In the genomic region with DNA sequence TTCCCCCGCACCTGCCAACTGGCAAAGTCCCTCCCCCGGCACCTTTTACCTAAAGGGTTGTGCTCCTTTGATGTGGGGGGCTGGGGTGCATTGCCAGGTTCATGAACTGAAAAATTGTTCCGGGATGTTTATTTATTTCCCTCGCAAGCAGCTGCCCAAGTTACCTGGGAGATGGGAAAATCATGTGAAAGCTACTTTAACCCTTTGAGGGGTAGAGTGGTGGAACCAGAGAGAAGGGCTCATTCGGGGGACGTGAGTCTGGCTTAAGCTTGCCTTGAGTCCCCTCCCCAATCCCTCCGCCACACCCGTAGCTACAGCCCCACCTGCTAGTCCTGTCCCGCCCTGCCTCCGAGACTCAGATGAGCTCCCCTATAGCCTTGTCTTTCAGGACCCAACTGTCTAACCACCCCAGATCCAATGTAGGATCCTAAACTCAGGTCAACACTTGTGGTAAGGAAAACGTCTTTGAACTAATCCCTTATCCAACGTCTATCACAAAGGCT, we compare ENCODE assay signal across 8 mouse cellular contexts. TPM values are rescaled to one million over a fixed set of nuclear protein-coding genes. Genes with fewer than 3 reads are reported as not detected.
DNase-seq lines count a peak whose midpoint lies in the region; ATAC-seq lines count a peak whose summit lies in the region.

No protein-coding gene starts in this region.

- peak overlapping the region; percentile 95 for H3K27ac ChIP-seq in kidney, embryonic 14.5 days (ENCODE audit: low read depth, low read length)
- H3K27ac ChIP-seq in embryonic facial prominence, embryonic 11.5 days (replicated peaks; ENCODE audit: low read depth, low read length): peak overlapping the region; percentile 71
- H3K27ac ChIP-seq in limb, embryonic 10.5 days: peak overlapping the region; percentile 98
- H3K27ac ChIP-seq in neural tube, embryonic 12.5 days: 0 out of 2 replicates have a peak overlapping the region, but pooled peaks have one; percentile 77

- H3K4me2 ChIP-seq in kidney, embryonic 14.5 days (replicated peaks; ENCODE audit: low read depth, low read length): peak overlapping the region; percentile 87
- H3K4me2 ChIP-seq in embryonic facial prominence, embryonic 11.5 days (ENCODE audit: low read depth, low read length): peak overlapping the region; percentile 92
- peak overlapping the region; percentile 77 for H3K4me2 ChIP-seq in neural tube, embryonic 12.5 days (replicated peaks)

- H3K9ac ChIP-seq in kidney, embryonic 14.5 days (ENCODE audit: low read depth, low read length): peak overlapping the region; percentile 93
- H3K9ac ChIP-seq in embryonic facial prominence, embryonic 11.5 days (replicated peaks; ENCODE audit: low read length): peak overlapping the region; percentile 90
- H3K9ac ChIP-seq in neural tube, embryonic 12.5 days: peak overlapping the region; percentile 86

- WGBS in kidney, embryonic 14.5 days: 3% methylated on average over 12 of the region's 12 CpGs
- 2% methylated on average over 12 of the region's 12 CpGs for WGBS in embryonic facial prominence, embryonic 11.5 days
- 4% methylated on average over 12 of the region's 12 CpGs for WGBS in limb, embryonic 10.5 days
- WGBS in neural tube, embryonic 12.5 days: 4% methylated on average over 12 of the region's 12 CpGs

- H3K9me3 ChIP-seq in kidney, embryonic 14.5 days (ENCODE audit: control insufficient read depth, low read length): no peaks in the 10 kb centered on the region
- no peaks in the 10 kb centered on the region for H3K9me3 ChIP-seq in embryonic facial prominence, embryonic 11.5 days (replicated peaks; ENCODE audit: control insufficient read depth, low read length)
- no peaks in the 10 kb centered on the region for H3K9me3 ChIP-seq in limb, embryonic 10.5 days (replicated peaks)
- H3K9me3 ChIP-seq in neural tube, embryonic 12.5 days: no peaks in the 10 kb centered on the region

- no peak for DNase-seq in kidney, postnatal 25 days
- peak; percentile 56 for DNase-seq in embryonic facial prominence, embryonic 11.5 days (ENCODE audit: low spot score)
- DNase-seq in limb, embryonic 10.5 days (ENCODE audit: low spot score): peak; percentile 61
- no peak for DNase-seq in testis, postnatal 10 days (ENCODE audit: low spot score)
- DNase-seq in cerebellum, adult 9-11 months: no peak
- no peak for DNase-seq in kidney, postnatal 36 days

- H3K36me3 ChIP-seq in kidney, embryonic 14.5 days (ENCODE audit: control insufficient read depth, insufficient read depth, low read length): no peaks in the 10 kb centered on the region
- H3K36me3 ChIP-seq in embryonic facial prominence, embryonic 11.5 days (replicated peaks; ENCODE audit: control insufficient read depth, insufficient read depth, low read depth, low read length): no peaks in the 10 kb centered on the region
- H3K36me3 ChIP-seq in limb, embryonic 10.5 days: peaks cover 21% of the 10 kb centered on the region
- no peaks in the 10 kb centered on the region for H3K36me3 ChIP-seq in neural tube, embryonic 12.5 days

- peaks cover 22% of the 10 kb centered on the region for H3K4me1 ChIP-seq in kidney, embryonic 14.5 days (ENCODE audit: control insufficient read depth, insufficient read depth, low read length)
- peaks cover 2% of the 10 kb centered on the region; the same call in 1 of the 2 replicates for H3K4me1 ChIP-seq in embryonic facial prominence, embryonic 11.5 days (ENCODE audit: control insufficient read depth, insufficient read depth, low read length)
- peaks cover 51% of the 10 kb centered on the region for H3K4me1 ChIP-seq in limb, embryonic 10.5 days
- peaks cover 27% of the 10 kb centered on the region for H3K4me1 ChIP-seq in neural tube, embryonic 12.5 days

- peak overlapping the region; percentile 83 for H3K4me3 ChIP-seq in kidney, embryonic 14.5 days (ENCODE audit: low read length)
- H3K4me3 ChIP-seq in embryonic facial prominence, embryonic 11.5 days (ENCODE audit: low read depth, low read length): peak overlapping the region; percentile 87
- peak overlapping the region; percentile 91 for H3K4me3 ChIP-seq in limb, embryonic 10.5 days
- peak overlapping the region; percentile 80 for H3K4me3 ChIP-seq in neural tube, embryonic 12.5 days

- no peaks in the 10 kb centered on the region for H3K27me3 ChIP-seq in kidney, embryonic 14.5 days (ENCODE audit: control insufficient read depth, insufficient read depth, low read length)
- no peaks in the 10 kb centered on the region for H3K27me3 ChIP-seq in embryonic facial prominence, embryonic 11.5 days (ENCODE audit: control insufficient read depth, insufficient read depth, low read length)
- H3K27me3 ChIP-seq in limb, embryonic 10.5 days (ENCODE audit: low read depth, poor library complexity, severe bottlenecking): no peaks in the 10 kb centered on the region
- H3K27me3 ChIP-seq in neural tube, embryonic 12.5 days (replicated peaks): no peaks in the 10 kb centered on the region

- ATAC-seq in kidney, embryonic 14.5 days (ENCODE audit: low FRiP score, low TSS enrichment): 0 out of 2 replicates have a peak, but pooled peaks have one; percentile 17
- no peak for ATAC-seq in embryonic facial prominence, embryonic 11.5 days (replicated peaks; ENCODE audit: insufficient number of reproducible peaks, low FRiP score, low TSS enrichment, low read depth)
- ATAC-seq in neural tube, embryonic 12.5 days (ENCODE audit: low FRiP score, low read depth): peak; percentile 21; the same call in 1 of the 2 replicates

RNA-seq across cellular contexts. Expression of gene Adcy6, which starts 0.3 kb away (rescaled TPM):
- polyA plus RNA-seq in kidney, embryonic 14.5 days (2014; fragmentation: Nextera tagmentation; extraction: Ambion mirVana): 26.2 and 31.5 TPM in 2 replicates
- polyA plus RNA-seq in embryonic facial prominence, embryonic 11.5 days (2014; fragmentation: Nextera tagmentation; extraction: Ambion mirVana): 8.4 and 10.4 TPM in 2 replicates
- 15.7 and 16.5 TPM in 2 replicates for polyA plus RNA-seq in limb, embryonic 10.5 days (2016; fragmentation: Nextera tagmentation; extraction: Ambion mirVana)
- 14.5 and 16.3 TPM in 2 replicates for polyA plus RNA-seq in neural tube, embryonic 12.5 days (2016; fragmentation: Nextera tagmentation; extraction: Ambion mirVana)

RNA-seq across cellular contexts. Expression of gene Cacnb3, which starts 20.5 kb away (rescaled TPM):
- polyA plus RNA-seq in kidney, embryonic 14.5 days (2014; fragmentation: Nextera tagmentation; extraction: Ambion mirVana): 21.5 and 26.5 TPM in 2 replicates
- polyA plus RNA-seq in embryonic facial prominence, embryonic 11.5 days (2014; fragmentation: Nextera tagmentation; extraction: Ambion mirVana): 32.3 and 33.4 TPM in 2 replicates
- polyA plus RNA-seq in limb, embryonic 10.5 days (2016; fragmentation: Nextera tagmentation; extraction: Ambion mirVana): 16.6 and 24.2 TPM in 2 replicates
- polyA plus RNA-seq in neural tube, embryonic 12.5 days (2016; fragmentation: Nextera tagmentation; extraction: Ambion mirVana): 108 and 127 TPM in 2 replicates

RNA-seq across cellular contexts. Expression of gene 4930415O20Rik, which starts 39.4 kb away (rescaled TPM):
- polyA plus RNA-seq in kidney, embryonic 14.5 days (2014; fragmentation: Nextera tagmentation; extraction: Ambion mirVana): 0.57 TPM in 1 of 2 replicates, not detected in the other
- polyA plus RNA-seq in embryonic facial prominence, embryonic 11.5 days (2014; fragmentation: Nextera tagmentation; extraction: Ambion mirVana): not detected in 2 replicates
- 0.28 TPM in 1 of 2 replicates, not detected in the other for polyA plus RNA-seq in limb, embryonic 10.5 days (2016; fragmentation: Nextera tagmentation; extraction: Ambion mirVana)
- polyA plus RNA-seq in neural tube, embryonic 12.5 days (2016; fragmentation: Nextera tagmentation; extraction: Ambion mirVana): not detected in 2 replicates

RNA-seq across cellular contexts. Expression of gene Ccnt1, which starts 39.5 kb away (rescaled TPM):
- 55.4 and 72.9 TPM in 2 replicates for polyA plus RNA-seq in kidney, embryonic 14.5 days (2014; fragmentation: Nextera tagmentation; extraction: Ambion mirVana)
- 61.4 and 61.8 TPM in 2 replicates for polyA plus RNA-seq in embryonic facial prominence, embryonic 11.5 days (2014; fragmentation: Nextera tagmentation; extraction: Ambion mirVana)
- 60.7 and 68.0 TPM in 2 replicates for polyA plus RNA-seq in limb, embryonic 10.5 days (2016; fragmentation: Nextera tagmentation; extraction: Ambion mirVana)
- 65.7 and 65.8 TPM in 2 replicates for polyA plus RNA-seq in neural tube, embryonic 12.5 days (2016; fragmentation: Nextera tagmentation; extraction: Ambion mirVana)

RNA-seq across cellular contexts. Expression of gene Ddx23, which starts 52.5 kb away (rescaled TPM):
- polyA plus RNA-seq in kidney, embryonic 14.5 days (2014; fragmentation: Nextera tagmentation; extraction: Ambion mirVana): 27.3 and 32.2 TPM in 2 replicates
- 20.8 and 22.0 TPM in 2 replicates for polyA plus RNA-seq in embryonic facial prominence, embryonic 11.5 days (2014; fragmentation: Nextera tagmentation; extraction: Ambion mirVana)
- 21.8 and 25.4 TPM in 2 replicates for polyA plus RNA-seq in limb, embryonic 10.5 days (2016; fragmentation: Nextera tagmentation; extraction: Ambion mirVana)
- polyA plus RNA-seq in neural tube, embryonic 12.5 days (2016; fragmentation: Nextera tagmentation; extraction: Ambion mirVana): 16.4 and 23.2 TPM in 2 replicates

Comparison
In these comparisons a context has a peak if more than half of its experiments do, and no peak if none do; other contexts are left out.
1. DNase-seq: peak in embryonic facial prominence, embryonic 11.5 days (single experiment) and limb, embryonic 10.5 days (single experiment); none in kidney, postnatal 25 days (0 of 2), testis, postnatal 10 days (single experiment), cerebellum, adult 9-11 months (single experiment) and kidney, postnatal 36 days (0 of 2).
2. Peak in every context shown above with its lines, with median percentiles within 50 percentile points of each other: H3K27ac ChIP-seq, H3K4me2 ChIP-seq, H3K4me3 ChIP-seq and H3K9ac ChIP-seq.